ENCODE assay signal across 8 mouse cellular contexts in genomic region chr2:20968441-20969200, GRCm38 (mm10). TPM values are rescaled to one million over a fixed set of nuclear protein-coding genes. Genes with fewer than 3 reads are reported as not detected.
DNase-seq lines count a peak whose midpoint lies in the region; ATAC-seq lines count a peak whose summit lies in the region.

Gene Arhgap21 (minus strand): TSS chr2:20968881.

- peak; percentile 73 for DNase-seq in adipocyte (ENCODE audit: low spot score)
- peak; percentile 90 for DNase-seq in embryo, embryonic 11 days
- DNase-seq in gastrocnemius, postnatal 25 days, result peak; percentile 91
- peak; percentile 66 to 70 for DNase-seq in left cerebral cortex, postnatal 14 days (ENCODE audit: low spot score in 2 of 2)
- peak; percentile 80 for DNase-seq in right cerebral cortex, postnatal 25 days
- DNase-seq in urinary bladder, postnatal 36 days (ENCODE audit: low spot score in 2 of 2), result peak; percentile 79 to 83

- intact Hi-C loops in left cerebral cortex, postnatal 14 days (cut with DNase I), result loop anchor here (5.0 kb wide), 3 partner anchors 69 to 219 kb away; no protein-coding TSS in a partner anchor

- peak; percentile 19 for ATAC-seq in inflammation-experienced regulatory T-cells, adult 6 months
- ATAC-seq in megakaryocyte progenitor cell, adult 5-6 weeks (replicated peaks; ENCODE audit: poor library complexity), result peak; percentile 33

RNA-seq across cellular contexts. Expression of gene Arhgap21, which starts in this region (rescaled TPM):
- total RNA-seq in gastrocnemius, postnatal 25 days (2021), result 10 to 100 TPM; 24.1 to 30.2 TPM
- polyA plus RNA-seq in inflammation-experienced regulatory T-cells, adult 6 months (2017; shearing (Covaris generic)), result 1 to 10 TPM; 1.2 to 2.2 (median 1.3) TPM
- 100 to 1,000 TPM; 213 to 217 TPM for total RNA-seq in left cerebral cortex, postnatal 14 days (2021)
- 34.4 and 37.6 TPM in 2 replicates for total RNA-seq in megakaryocyte progenitor cell, adult 5-6 weeks (2015)
- total RNA-seq in megakaryocyte progenitor cell, adult 5-6 weeks (2017), result 15.3 and 28.7 TPM in 2 replicates

Comparison
In these comparisons a context has a peak if more than half of its experiments do, and no peak if none do; other contexts are left out.
1. Peak in every context shown above with its lines: DNase-seq and ATAC-seq.
2. RNA of gene Arhgap21 (total RNA-seq): 213 to 217 TPM in left cerebral cortex, postnatal 14 days; 15.3 to 37.6 TPM in megakaryocyte progenitor cell, adult 5-6 weeks and 24.1 to 30.2 TPM in gastrocnemius, postnatal 25 days; every median in the first group is over 4 times any median in the second.